Mouse (Mus musculus) lung, postnatal 0 days (tissue): Measurements from ENCODE around the gene Spock1. TPM values are rescaled to one million over a fixed set of nuclear protein-coding genes. Genes with fewer than 3 reads are reported as not detected.

Experiments used
- ATAC-seq: fragments of 200-750 bp; cut with Nextera tagmentation; 2 replicates; pipeline ENCODE4 v1.8.0; 2017; ENCODE audit warnings: moderate library complexity
- DNase-seq: peaks from one replicate; pipeline ENCODE4 v3.0.0-alpha.2; 2016; ENCODE audit warnings: low spot score
- H3K27ac ChIP-seq: fragments of 300-500 bp; sonication (generic); 2 replicates; pipeline ENCODE4 v1.5.1; 2014; ENCODE audit warnings: antibody characterized with exemption, mild to moderate bottlenecking, low read length, mixed read lengths
- H3K27me3 ChIP-seq: fragments of 300-500 bp; sonication (generic); replicated peaks from 2 replicates; pipeline ENCODE4 v1.6.1; 2014; ENCODE audit warnings: low read length, mixed read lengths; ENCODE audit not compliant: insufficient read depth
- H3K36me3 ChIP-seq: fragments of 300-500 bp; sonication (generic); 2 replicates; pipeline ENCODE4 v1.6.1; 2014; ENCODE audit warnings: low read length, mixed read lengths; ENCODE audit not compliant: insufficient read depth
- H3K4me1 ChIP-seq: fragments of 300-500 bp; sonication (generic); 2 replicates; pipeline ENCODE4 v1.6.1; 2014; ENCODE audit warnings: antibody characterized with exemption, low read depth, low read length, mixed read lengths; ENCODE audit not compliant: insufficient read depth
- H3K4me2 ChIP-seq: fragments of 300-500 bp; sonication (generic); replicated peaks from 2 replicates; pipeline ENCODE4 v1.6.1; 2014; ENCODE audit warnings: low read depth, mild to moderate bottlenecking, low read length, moderate library complexity, mixed read lengths
- H3K4me3 ChIP-seq: fragments of 300-500 bp; sonication (generic); 2 replicates; pipeline ENCODE4 v1.5.1; 2014; ENCODE audit warnings: low read depth, low read length
- H3K9ac ChIP-seq: fragments of 300-500 bp; sonication (generic); replicated peaks from 2 replicates; pipeline ENCODE4 v1.6.1; 2014; ENCODE audit warnings: low read depth, mild to moderate bottlenecking
- H3K9me3 ChIP-seq: fragments of 300-500 bp; sonication (generic); 2 replicates; pipeline ENCODE4 v1.6.1; 2016; ENCODE audit warnings: low read length, mixed read lengths
- CTCF ChIP-seq: IDR thresholded peaks from 2 replicates; pipeline ENCODE4 v1.5.1; 2016; ENCODE audit warnings: antibody characterized with exemption, mild to moderate bottlenecking
- EP300 ChIP-seq: IDR thresholded peaks from 2 replicates; pipeline ENCODE4 v1.6.1; 2016; ENCODE audit warnings: antibody characterized with exemption, mild to moderate bottlenecking, control low read depth
- WGBS: fragments of 180-500 bp; shearing (Covaris S2); extraction: QIAGEN DNeasy Blood & Tissue Kit; methylation state at CpG from one replicate; pipeline ENCODE4 v1.1.7; 2014; 5-methylcytosine and 5-hydroxymethylcytosine counted together
- polyA plus RNA-seq: library from polyadenylated mRNA; unstranded; fragments of >200 nt; fragmentation: Nextera tagmentation; extraction: Ambion mirVana; gene quantifications from 2 replicates; pipeline ENCODE4 v1.2.1, GENCODE M21; 2015

The Spock1 gene
- polyA plus RNA-seq, 1 experiment from 2014 or later = 0.45 TPM

DNA sequence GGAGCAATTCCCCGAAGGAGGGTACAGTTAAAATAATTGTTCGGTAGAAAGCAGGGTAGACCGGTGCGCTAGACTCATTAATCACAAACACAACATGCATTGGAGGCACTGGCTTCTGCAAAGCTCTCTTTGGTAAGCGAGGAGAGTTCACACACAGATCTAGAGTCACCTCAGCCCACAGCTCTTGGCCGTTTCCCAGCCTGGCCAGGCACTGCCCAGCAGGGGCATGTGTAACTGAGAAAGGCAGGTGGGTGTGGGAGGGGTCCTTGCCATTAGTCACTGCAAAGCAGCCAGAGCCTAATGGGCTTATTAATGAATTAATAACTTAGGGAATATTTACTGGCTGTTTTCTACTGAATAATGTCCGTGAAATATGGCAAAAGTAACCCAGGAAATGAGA lies 172.1 kb downstream of the Spock1 start:
- TF ChIP-seq CTCF (no peak), EP300 (no peak)
- no peaks in the 10 kb centered on the region for H3K4me1 ChIP-seq
- no peak overlapping the region for H3K4me3 ChIP-seq
- H3K9me3 ChIP-seq = no peaks in the 10 kb centered on the region
- 77% methylated on average over 7 of the region's 7 CpGs for WGBS
- no peak overlapping the region for H3K9ac ChIP-seq
- no peak overlapping the region for H3K4me2 ChIP-seq
- no peaks in the 10 kb centered on the region for H3K27me3 ChIP-seq
- H3K27ac ChIP-seq = no peak overlapping the region
- no peaks in the 10 kb centered on the region for H3K36me3 ChIP-seq
- DNase-seq (no peak), ATAC-seq (no peak)

DNA sequence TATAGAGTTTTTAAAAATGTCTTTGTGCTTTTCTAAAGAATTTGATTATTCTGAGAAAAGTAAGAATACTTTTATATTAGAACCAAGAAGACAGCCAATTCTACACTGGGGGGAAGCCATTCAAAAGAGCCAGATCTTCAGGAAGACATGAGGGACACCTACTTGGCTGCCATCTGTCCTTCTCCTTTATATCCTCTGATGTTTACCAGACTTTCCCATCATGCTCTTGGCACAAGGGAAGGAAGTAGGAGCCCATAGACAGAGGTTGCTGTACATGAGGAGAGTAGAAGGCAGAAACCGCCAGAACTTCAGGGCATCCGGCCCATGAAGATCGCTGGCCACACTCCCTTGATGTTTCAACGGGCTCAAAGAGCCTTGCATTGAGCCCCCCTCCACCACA lies 173.6 kb downstream of the Spock1 start:
- Histone ChIP-seq H3K27ac (no peak overlapping the region), H3K4me1 (no peaks in the 10 kb centered on the region), H3K4me3 (no peak overlapping the region), H3K9me3 (no peaks in the 10 kb centered on the region), H3K9ac (no peak overlapping the region), H3K4me2 (no peak overlapping the region), H3K36me3 (no peaks in the 10 kb centered on the region), H3K27me3 (no peaks in the 10 kb centered on the region)
- TF ChIP-seq CTCF (no peak), EP300 (no peak)
- ATAC-seq (no peak), DNase-seq (no peak)
- WGBS = 97% methylated on average over 4 of the region's 4 CpGs

DNA sequence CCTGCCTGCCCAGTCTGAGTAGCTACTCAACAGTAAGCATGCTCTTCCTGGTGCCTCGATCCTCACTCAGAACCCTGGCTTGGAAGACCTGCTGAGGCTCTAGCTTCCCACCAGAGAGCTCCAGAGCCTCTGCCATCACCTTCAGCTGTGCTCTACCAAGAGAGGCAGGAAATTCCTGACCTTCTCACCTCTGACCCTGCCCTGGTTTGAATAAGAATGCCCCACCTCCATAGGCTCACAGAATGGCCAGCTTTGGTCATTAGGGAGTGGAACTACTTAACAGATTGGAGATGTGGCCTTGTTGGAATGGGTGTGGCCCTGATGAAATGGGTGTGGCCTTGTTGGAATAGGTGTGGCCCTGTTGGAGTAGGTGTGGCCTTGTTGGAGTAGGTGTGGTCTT lies 174.6 kb downstream of the Spock1 start:
- whole genome bisulfite sequencing = 62% methylated on average over 1 of the region's 1 CpGs
- Histone ChIP-seq H3K9me3 (no peaks in the 10 kb centered on the region), H3K27me3 (no peaks in the 10 kb centered on the region), H3K9ac (no peak overlapping the region), H3K4me1 (no peaks in the 10 kb centered on the region), H3K27ac (no peak overlapping the region), H3K4me3 (no peak overlapping the region), H3K4me2 (no peak overlapping the region), H3K36me3 (no peaks in the 10 kb centered on the region)
- ATAC-seq (no peak), DNase-seq (no peak)
- TF ChIP-seq CTCF (no peak), EP300 (no peak)

DNA sequence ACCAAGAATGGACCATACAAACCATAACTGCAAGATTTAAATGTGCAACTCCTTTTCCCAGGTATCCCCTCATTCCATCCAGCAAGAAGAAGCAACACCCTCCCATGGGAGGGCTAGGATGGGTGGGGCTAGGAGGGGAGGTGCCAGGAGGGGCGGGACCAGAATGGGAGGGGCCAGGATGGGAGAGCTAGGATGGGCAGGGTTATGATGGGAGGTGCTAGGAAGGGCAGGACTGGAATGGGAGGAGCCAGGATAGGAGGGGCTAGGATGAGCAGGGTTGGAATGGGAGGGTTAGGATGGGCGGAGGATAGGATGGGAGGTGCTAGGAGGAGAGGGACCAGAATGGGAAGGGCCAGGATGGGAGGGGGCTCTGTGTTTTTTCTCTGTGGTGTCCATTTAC lies 175.9 kb downstream of the Spock1 start:
- no peaks in the 10 kb centered on the region for H3K27me3 ChIP-seq
- no peak overlapping the region for H3K9ac ChIP-seq
- H3K36me3 ChIP-seq = no peaks in the 10 kb centered on the region
- 67% methylated on average over 2 of the region's 2 CpGs for WGBS
- TF ChIP-seq CTCF (no peak), EP300 (no peak)
- no peak for ATAC-seq
- no peak for DNase-seq
- no peaks in the 10 kb centered on the region for H3K9me3 ChIP-seq
- no peak overlapping the region for H3K4me3 ChIP-seq
- no peaks in the 10 kb centered on the region for H3K4me1 ChIP-seq
- no peak overlapping the region for H3K27ac ChIP-seq
- no peak overlapping the region for H3K4me2 ChIP-seq

- no peak for DNase-seq
- Histone ChIP-seq H3K36me3 (no peaks in the 10 kb centered on the region), H3K27me3 (no peaks in the 10 kb centered on the region), H3K27ac (no peak overlapping the region), H3K9ac (no peak overlapping the region), H3K4me1 (no peaks in the 10 kb centered on the region), H3K4me2 (no peak overlapping the region), H3K9me3 (no peaks in the 10 kb centered on the region), H3K4me3 (no peak overlapping the region)
- no peak for TF ChIP-seq CTCF
- WGBS = 93% methylated on average over 11 of the region's 11 CpGs
- ATAC-seq = no peak
Measured at GRCm38 (mm10) chr13:57727716-57728115, 180.4 kb downstream of the Spock1 start.

DNA sequence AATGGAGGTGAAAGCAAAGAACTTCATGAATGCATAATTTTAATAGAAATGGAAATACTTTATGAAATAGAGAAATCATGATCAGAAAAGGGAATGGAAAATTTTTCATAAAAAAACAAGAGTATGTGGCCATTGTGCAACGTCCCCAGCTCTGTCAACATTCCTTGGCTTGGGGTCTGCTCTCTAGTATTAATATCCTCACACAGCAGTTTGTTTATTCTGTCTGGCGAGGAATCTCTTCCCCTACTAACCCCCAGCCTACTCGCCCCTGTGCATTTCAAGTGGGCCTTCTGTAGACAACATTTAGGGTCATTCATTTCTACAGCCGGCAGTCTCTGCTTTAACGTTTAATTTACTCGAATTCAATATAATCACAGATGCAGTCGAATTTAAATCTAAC lies 181.5 kb downstream of the Spock1 start:
- 45% methylated on average over 7 of the region's 7 CpGs for WGBS
- peak; percentile 70 for DNase-seq
- Histone ChIP-seq H3K27ac (no peak overlapping the region), H3K9ac (no peak overlapping the region), H3K27me3 (no peaks in the 10 kb centered on the region), H3K4me1 (no peaks in the 10 kb centered on the region), H3K9me3 (no peaks in the 10 kb centered on the region), H3K4me3 (no peak overlapping the region), H3K36me3 (no peaks in the 10 kb centered on the region), H3K4me2 (no peak overlapping the region)
- no peak for TF ChIP-seq EP300
- no peak for TF ChIP-seq CTCF
- ATAC-seq = peak; percentile 67

DNA sequence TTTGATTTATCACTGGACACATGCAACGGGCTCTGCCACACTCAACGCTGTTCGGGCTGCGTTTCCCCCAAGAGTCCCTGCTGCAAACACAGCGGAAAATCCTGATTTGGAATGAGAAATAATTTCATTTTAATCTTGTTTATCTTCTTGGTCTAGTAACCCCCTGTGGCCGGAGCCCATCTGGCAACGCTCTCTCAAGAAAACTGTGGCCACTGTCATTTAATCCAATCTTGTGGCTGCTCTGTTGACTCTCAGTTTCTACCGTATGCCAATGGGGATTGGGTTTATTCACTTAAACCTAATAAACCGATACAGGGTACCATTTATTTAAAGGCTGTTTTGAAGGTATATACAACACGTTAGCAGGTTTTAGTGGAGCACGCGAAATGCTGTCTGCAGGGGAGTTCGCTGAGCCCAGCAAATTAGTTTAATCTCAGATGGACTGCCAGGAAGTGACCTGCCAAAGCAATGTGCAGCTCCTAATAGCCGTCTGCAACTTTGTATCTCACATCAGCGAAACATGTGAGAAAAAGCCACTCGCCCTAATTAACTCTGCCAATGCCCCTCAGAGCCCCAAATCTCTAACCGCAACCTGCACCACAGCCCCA lies 185.7 kb downstream of the Spock1 start:
- Histone ChIP-seq H3K9me3 (no peaks in the 10 kb centered on the region), H3K4me1 (no peaks in the 10 kb centered on the region), H3K27me3 (no peaks in the 10 kb centered on the region), H3K36me3 (no peaks in the 10 kb centered on the region), H3K4me3 (no peak overlapping the region), H3K4me2 (no peak overlapping the region), H3K9ac (no peak overlapping the region), H3K27ac (no peak overlapping the region)
- no peak for TF ChIP-seq EP300
- TF ChIP-seq CTCF = no peak
- 61% methylated on average over 17 of the region's 17 CpGs for WGBS
- DNase-seq = no peak
- ATAC-seq = no peak
